Mouse (Mus musculus) forebrain, embryonic 14.5 days (tissue): Measurements from ENCODE around the gene Stx5a. TPM values are rescaled to one million over a fixed set of nuclear protein-coding genes. Genes with fewer than 3 reads are reported as not detected.

Experiments
- ATAC-seq: fragments of 200-750 bp; cut with Nextera tagmentation; 2 replicates; pipeline ENCODE4 v1.8.0; 2017; ENCODE audit warnings: mild to moderate bottlenecking, moderate library complexity
- DNase-seq: peaks from one replicate; pipeline ENCODE4 v3.0.0-alpha.2; 2015; ENCODE audit warnings: low spot score
- H3K27ac ChIP-seq: fragments of 300-500 bp; sonication (generic); 2 replicates; pipeline ENCODE4 v1.5.1; 2014; ENCODE audit warnings: low read depth, mild to moderate bottlenecking, control low read depth, low read length, moderate library complexity
- H3K27me3 ChIP-seq: fragments of 300-500 bp; sonication (generic); replicated peaks from 2 replicates; pipeline ENCODE4 v1.6.1; 2014; ENCODE audit warnings: low read length, control low read depth, mixed read lengths; ENCODE audit not compliant: control insufficient read depth, insufficient read depth
- H3K36me3 ChIP-seq: fragments of 300-500 bp; sonication (generic); 2 replicates; pipeline ENCODE4 v1.6.1; 2014; ENCODE audit warnings: low read length, control low read depth; ENCODE audit not compliant: control insufficient read depth, insufficient read depth
- H3K4me1 ChIP-seq: fragments of 300-500 bp; sonication (generic); 2 replicates; pipeline ENCODE4 v1.6.1; 2014; ENCODE audit warnings: antibody characterized with exemption, low read length, control low read depth; ENCODE audit not compliant: control insufficient read depth, insufficient read depth
- H3K4me2 ChIP-seq: fragments of 300-500 bp; sonication (generic); 2 replicates; pipeline ENCODE4 v1.6.1; 2014; ENCODE audit warnings: mild to moderate bottlenecking, control low read depth, low read length
- H3K4me3 ChIP-seq: fragments of 300-500 bp; sonication (generic); 2 replicates; pipeline ENCODE4 v1.5.1; 2014; ENCODE audit warnings: low read depth, low read length, control low read depth
- H3K9ac ChIP-seq: fragments of 300-500 bp; sonication (generic); 2 replicates; pipeline ENCODE4 v1.6.1; 2014; ENCODE audit warnings: mild to moderate bottlenecking, low read length, control low read depth, moderate library complexity
- H3K9me3 ChIP-seq: fragments of 300-500 bp; sonication (generic); replicated peaks from 2 replicates; pipeline ENCODE4 v1.6.1; 2016; ENCODE audit warnings: low read length, control low read depth, mixed read lengths; ENCODE audit not compliant: control insufficient read depth
- WGBS: fragments of 180-500 bp; shearing (Covaris S2); extraction: QIAGEN DNeasy Blood & Tissue Kit; methylation state at CpG from one replicate; pipeline ENCODE4 v1.1.7; 2014; 5-methylcytosine and 5-hydroxymethylcytosine counted together
- polyA plus RNA-seq: library from polyadenylated mRNA; unstranded; fragments of >200 nt; fragmentation: Nextera tagmentation; extraction: Ambion mirVana; gene quantifications from 2 replicates; pipeline ENCODE4 v1.2.1, GENCODE M21; 2014

The Stx5a gene
- polyA plus RNA-seq, 1 experiment from 2014 or later = 104 TPM

- Histone ChIP-seq H3K4me3 (no peak overlapping the region), H3K27me3 (no peaks in the 10 kb centered on the region), H3K9ac (no peak overlapping the region), H3K4me1 (no peaks in the 10 kb centered on the region; the same call in 1 of the 2 replicates), H3K4me2 (no peak overlapping the region), H3K27ac (no peak overlapping the region), H3K9me3 (no peaks in the 10 kb centered on the region), H3K36me3 (peaks cover 46% of the 10 kb centered on the region)
- WGBS = 86% methylated on average over 7 of the region's 7 CpGs
- ATAC-seq = no peak
- no peak for DNase-seq
Observed at GRCm38 (mm10) chr19:8706132-8706667, 35.0 kb upstream of the Stx5a start.

- peaks cover 7% of the 10 kb centered on the region for H3K4me1 ChIP-seq
- DNase-seq (no peak), ATAC-seq (no peak)
- WGBS = 94% methylated on average over 7 of the region's 7 CpGs
- no peaks in the 10 kb centered on the region for H3K27me3 ChIP-seq
- peaks cover 51% of the 10 kb centered on the region for H3K36me3 ChIP-seq
- no peak overlapping the region for H3K27ac ChIP-seq
- H3K4me3 ChIP-seq = no peak overlapping the region
- H3K9me3 ChIP-seq = no peaks in the 10 kb centered on the region
- H3K9ac ChIP-seq = no peak overlapping the region
- H3K4me2 ChIP-seq = no peak overlapping the region
Observed at GRCm38 (mm10) chr19:8706930-8707329, 34.3 kb upstream of the Stx5a start.

- Histone ChIP-seq H3K27ac (no peak overlapping the region), H3K9me3 (no peaks in the 10 kb centered on the region), H3K4me2 (no peak overlapping the region), H3K27me3 (no peaks in the 10 kb centered on the region), H3K4me1 (peaks cover 12% of the 10 kb centered on the region), H3K9ac (no peak overlapping the region), H3K36me3 (peaks cover 53% of the 10 kb centered on the region), H3K4me3 (no peak overlapping the region)
- ATAC-seq (no peak), DNase-seq (no peak)
- 93% methylated on average over 8 of the region's 8 CpGs for WGBS
Observed at GRCm38 (mm10) chr19:8708954-8709353, 32.3 kb upstream of the Stx5a start.

GRCm38 (mm10) chr19:8710057-8710456, 31.2 kb upstream of the Stx5a start:
- DNase-seq (peak; percentile 37), ATAC-seq (no peak)
- H3K27ac ChIP-seq = no peak overlapping the region

GRCm38 (mm10) chr19:8711506-8711905, 29.7 kb upstream of the Stx5a start:
- DNase-seq (no peak), ATAC-seq (no peak)
- Histone ChIP-seq H3K27me3 (no peaks in the 10 kb centered on the region), H3K27ac (0 out of 2 replicates have a peak overlapping the region, but pooled peaks have one; percentile 39), H3K4me3 (peak overlapping the region; percentile 11; the same call in 1 of the 2 replicates), H3K4me2 (peak overlapping the region; percentile 47), H3K9ac (peak overlapping the region; percentile 87; the same call in 1 of the 2 replicates), H3K9me3 (no peaks in the 10 kb centered on the region), H3K4me1 (peaks cover 16% of the 10 kb centered on the region), H3K36me3 (peaks cover 50% of the 10 kb centered on the region)
- WGBS = 75% methylated on average over 4 of the region's 4 CpGs

More at GRCm38 (mm10) chr19:8710057-8710456, 31.2 kb upstream of the Stx5a start:
- Histone ChIP-seq H3K36me3 (peaks cover 53% of the 10 kb centered on the region), H3K9ac (peak overlapping the region; percentile 13; the same call in 1 of the 2 replicates), H3K9me3 (no peaks in the 10 kb centered on the region), H3K4me3 (no peak overlapping the region), H3K4me2 (no peak overlapping the region), H3K4me1 (peaks cover 16% of the 10 kb centered on the region), H3K27me3 (no peaks in the 10 kb centered on the region)
- 96% methylated on average over 2 of the region's 2 CpGs for WGBS

GRCm38 (mm10) chr19:8711949-8712869, 29.0 kb upstream of the Stx5a start:
- Histone ChIP-seq H3K9ac (peak overlapping the region; percentile 87), H3K27ac (peak overlapping the region; percentile 86; the same call in 1 of the 2 replicates), H3K4me1 (peaks cover 16% of the 10 kb centered on the region), H3K4me3 (peak overlapping the region; percentile 72), H3K4me2 (peak overlapping the region; percentile 47), H3K36me3 (peaks cover 44% of the 10 kb centered on the region), H3K27me3 (no peaks in the 10 kb centered on the region), H3K9me3 (no peaks in the 10 kb centered on the region)
- ATAC-seq = no peak
- no peak for DNase-seq
- WGBS = 63% methylated on average over 10 of the region's 10 CpGs

- peak overlapping the region; percentile 47 for H3K4me2 ChIP-seq
- DNase-seq (peak; percentile 86), ATAC-seq (peak; percentile 69)
- H3K4me3 ChIP-seq = peak overlapping the region; percentile 72
- peak overlapping the region; percentile 87 for H3K9ac ChIP-seq
- H3K27ac ChIP-seq = peak overlapping the region; percentile 86
- no peaks in the 10 kb centered on the region for H3K27me3 ChIP-seq
- H3K4me1 ChIP-seq = peaks cover 16% of the 10 kb centered on the region
- WGBS = under 1% methylated on average over 13 of the region's 13 CpGs
- H3K36me3 ChIP-seq = peaks cover 39% of the 10 kb centered on the region
- H3K9me3 ChIP-seq = no peaks in the 10 kb centered on the region
Observed at GRCm38 (mm10) chr19:8712870-8713305, 28.3 kb upstream of the Stx5a start.

GRCm38 (mm10) chr19:8713306-8713996, 27.8 kb upstream of the Stx5a start:
- Histone ChIP-seq H3K27me3 (no peaks in the 10 kb centered on the region), H3K36me3 (peaks cover 33% of the 10 kb centered on the region), H3K9me3 (no peaks in the 10 kb centered on the region), H3K4me1 (peaks cover 16% of the 10 kb centered on the region), H3K4me2 (peak overlapping the region; percentile 47), H3K27ac (peak overlapping the region; percentile 86), H3K9ac (peak overlapping the region; percentile 87), H3K4me3 (peak overlapping the region; percentile 72)
- under 1% methylated on average over 51 of the region's 51 CpGs for WGBS
- DNase-seq (peak; percentile 92), ATAC-seq (peak; percentile 96)
